ENCODE assay signal across 26 mouse cellular contexts in the genomic region with DNA sequence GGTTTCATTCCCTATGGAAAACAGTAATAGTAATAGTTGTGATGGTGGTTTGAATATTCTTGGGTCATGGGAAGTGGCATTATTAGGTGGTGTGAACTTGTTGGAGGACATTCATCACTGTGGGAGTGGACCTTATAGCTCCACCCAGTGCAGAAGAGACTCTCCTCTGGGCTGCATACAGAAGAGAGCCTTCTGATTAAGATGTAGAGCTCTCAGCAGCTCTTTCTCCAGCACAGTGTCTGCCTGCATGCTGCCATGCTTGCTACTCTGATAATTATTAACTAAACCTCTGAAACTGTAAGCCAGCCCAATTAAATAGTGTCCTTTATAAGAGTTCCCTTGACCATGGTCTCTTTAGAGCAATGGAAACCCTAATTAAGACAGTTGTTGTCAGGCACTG.
DNase-seq lines count a peak whose midpoint lies in the region; ATAC-seq and TF ChIP-seq lines count a peak whose summit lies in the region.
"Had no signal": no experiment of that assay in that cellular context is flagged by ENCODE, and none has a peak within 500 bp of the region (broad histone marks: within the 10 kb centered on the region; RNA-seq: fewer than 3 reads in every experiment).

No protein-coding gene starts in this region.

- TF ChIP-seq POLR2A in brain, embryonic 14.5 days (IDR thresholded peaks at IDR 0.05; ENCODE audit: borderline replicate concordance, extremely low read depth, insufficient read depth, insufficient read length, poor library complexity, severe bottlenecking): no peak

- H3K27me3 ChIP-seq in forebrain, embryonic 11.5 days (ENCODE audit: control insufficient read depth, insufficient read depth, low read length): no peaks in the 10 kb centered on the region
- no peaks in the 10 kb centered on the region for H3K27me3 ChIP-seq in forebrain, embryonic 15.5 days
- H3K27me3 ChIP-seq in kidney, embryonic 15.5 days: no peaks in the 10 kb centered on the region
- H3K27me3 ChIP-seq: CH12.LX; embryonic facial prominence, embryonic 13.5 days; embryonic facial prominence, embryonic 15.5 days; Patski had no signal

- DNase-seq in forebrain, embryonic 11.5 days (ENCODE audit: low spot score): no peak
- DNase-seq in kidney, postnatal 4 days: no peak
- DNase-seq in brain, embryonic 14.5 days (ENCODE audit: low read depth): peak; percentile 24
- DNase-seq: adrenal gland, adult 8-10 months; adrenal gland, postnatal 14 days; adrenal gland, postnatal 36 days; B cell, adult 2 months; cerebellum, adult 11 months; cerebellum, adult 18-20 months; cerebellum, adult 8-10 months; cerebellum, adult 9-11 months; cerebellum, postnatal 14 days; cerebellum, postnatal 36 days; embryo, embryonic 11 days had no signal

- H3K27ac ChIP-seq in forebrain, embryonic 11.5 days (ENCODE audit: low read depth, low read length): no peak overlapping the region
- H3K27ac ChIP-seq in forebrain, embryonic 15.5 days (replicated peaks): no peak overlapping the region
- H3K27ac ChIP-seq in kidney, embryonic 15.5 days: no peak overlapping the region
- H3K27ac ChIP-seq: embryonic facial prominence, embryonic 13.5 days; embryonic facial prominence, embryonic 15.5 days; forebrain, embryonic 10.5 days had no signal

- H3K4me1 ChIP-seq in forebrain, embryonic 11.5 days (replicated peaks; ENCODE audit: control insufficient read depth, insufficient read depth, low read length): no peaks in the 10 kb centered on the region
- no peaks in the 10 kb centered on the region for H3K4me1 ChIP-seq in forebrain, embryonic 15.5 days
- H3K4me1 ChIP-seq in kidney, embryonic 15.5 days: no peaks in the 10 kb centered on the region
- H3K4me1 ChIP-seq: embryonic facial prominence, embryonic 13.5 days; embryonic facial prominence, embryonic 15.5 days; forebrain, embryonic 10.5 days had no signal

- no peaks in the 10 kb centered on the region for H3K36me3 ChIP-seq in forebrain, embryonic 11.5 days (ENCODE audit: control insufficient read depth, insufficient read depth, low read length)
- H3K36me3 ChIP-seq in forebrain, embryonic 15.5 days: no peaks in the 10 kb centered on the region
- H3K36me3 ChIP-seq in kidney, embryonic 15.5 days: no peaks in the 10 kb centered on the region
- H3K36me3 ChIP-seq: embryonic facial prominence, embryonic 13.5 days; embryonic facial prominence, embryonic 15.5 days; forebrain, embryonic 10.5 days; G1E had no signal

- TF ChIP-seq CTCF in brain, embryonic 14.5 days (IDR thresholded peaks at IDR 0.05; ENCODE audit: borderline replicate concordance, extremely low read depth, insufficient read depth, insufficient read length): no peak

- H3K9ac ChIP-seq in forebrain, embryonic 11.5 days (ENCODE audit: low read length): no peak overlapping the region
- H3K9ac ChIP-seq in forebrain, embryonic 15.5 days (replicated peaks): no peak overlapping the region
- no peak overlapping the region for H3K9ac ChIP-seq in kidney, embryonic 15.5 days
- H3K9ac ChIP-seq: embryonic facial prominence, embryonic 13.5 days; embryonic facial prominence, embryonic 15.5 days had no signal

- H3K4me3 ChIP-seq in forebrain, embryonic 11.5 days (ENCODE audit: low read depth, low read length): no peak overlapping the region
- H3K4me3 ChIP-seq in forebrain, embryonic 15.5 days: no peak overlapping the region
- H3K4me3 ChIP-seq in kidney, embryonic 15.5 days (replicated peaks): no peak overlapping the region
- H3K4me3 ChIP-seq: embryonic facial prominence, embryonic 13.5 days; embryonic facial prominence, embryonic 15.5 days; erythroblast, embryonic 14.5 days; forebrain, embryonic 10.5 days had no signal

- ATAC-seq in forebrain, embryonic 11.5 days (replicated peaks; ENCODE audit: low FRiP score): peak; percentile 79
- ATAC-seq in forebrain, embryonic 15.5 days (replicated peaks): no peak
- ATAC-seq in kidney, embryonic 15.5 days (replicated peaks; ENCODE audit: low FRiP score): peak; percentile 22; the same call in 1 of the 2 replicates
- ATAC-seq: activated CD4-positive, CD25-positive, alpha-beta regulatory T cell, adult 4 months; CD4-positive, CD25-positive, alpha-beta regulatory T cell, adult 4 months; forebrain, embryonic 14.5 days; Patski had no signal

- H3K9me3 ChIP-seq in forebrain, embryonic 11.5 days (ENCODE audit: control insufficient read depth, low read length): no peaks in the 10 kb centered on the region
- no peaks in the 10 kb centered on the region for H3K9me3 ChIP-seq in forebrain, embryonic 15.5 days
- H3K9me3 ChIP-seq in kidney, embryonic 15.5 days (replicated peaks): no peaks in the 10 kb centered on the region
- H3K9me3 ChIP-seq: embryonic facial prominence, embryonic 13.5 days; embryonic facial prominence, embryonic 15.5 days; forebrain, embryonic 10.5 days; G1E had no signal

- no peak overlapping the region for H3K4me2 ChIP-seq in forebrain, embryonic 11.5 days (ENCODE audit: low read depth, low read length, severe bottlenecking)
- no peak overlapping the region for H3K4me2 ChIP-seq in forebrain, embryonic 15.5 days (replicated peaks)
- no peak overlapping the region for H3K4me2 ChIP-seq in kidney, embryonic 15.5 days
- H3K4me2 ChIP-seq: embryonic facial prominence, embryonic 13.5 days; embryonic facial prominence, embryonic 15.5 days had no signal
